Mouse (Mus musculus): ENCODE data around the gene Pyroxd2.

- TF ChIP-seq POLR2A (IDR thresholded peaks at IDR 0.05; ENCODE audit: low read depth, low read length) (no peak), CTCF (IDR thresholded peaks at IDR 0.05; ENCODE audit: extremely low read depth, insufficient read depth, insufficient read length, insufficient replicate concordance) (no peak)
Observed at GRCm38 (mm10) chr19:42745869-42746224, 6.7 kb downstream of the Pyroxd2 start.

Data from spleen, adult 2 months (tissue).